Mouse (Mus musculus) E14TG2a.4 (cell line): ENCODE data around the gene Srd5a1.

Experiments used
- CTCF ChIP-seq: conservative IDR thresholded peaks from 2 replicates; pipeline ENCODE4 v1.5.1; 2014; ENCODE audit warnings: low read length
- NANOG ChIP-seq: IDR thresholded peaks from 2 replicates; pipeline ENCODE4 v1.6.1; 2014; ENCODE audit warnings: borderline replicate concordance, low read length, mixed read lengths
- POU5F1 ChIP-seq: IDR thresholded peaks from 2 replicates; pipeline ENCODE4 v1.6.1; 2014; ENCODE audit warnings: low read length, borderline replicate concordance

GRCm38 (mm10) chr13:69530156-69530555, 81.1 kb downstream of the Srd5a1 start:
- TF ChIP-seq CTCF (no peak), NANOG (no peak), POU5F1 (no peak)
